Mouse (Mus musculus) heart, embryonic 12.5 days (tissue): ENCODE data around the gene Stk11ip. TPM values are rescaled to one million over a fixed set of nuclear protein-coding genes. Genes with fewer than 3 reads are reported as not detected.

Experiments used
- ATAC-seq: fragments of 200-750 bp; cut with Nextera tagmentation; 2 replicates; pipeline ENCODE4 v1.8.0; 2017; ENCODE audit warnings: moderate TSS enrichment, moderate library complexity; ENCODE audit not compliant: insufficient number of reproducible peaks, low FRiP score
- H3K27ac ChIP-seq: fragments of 300-500 bp; sonication (generic); 2 replicates; pipeline ENCODE4 v1.5.1; 2016; ENCODE audit warnings: mild to moderate bottlenecking, moderate library complexity; ENCODE audit not compliant: poor library complexity, severe bottlenecking
- H3K27me3 ChIP-seq: fragments of 300-500 bp; sonication (generic); replicated peaks from 2 replicates; pipeline ENCODE4 v1.6.1; 2016; ENCODE audit warnings: mild to moderate bottlenecking, moderate library complexity
- H3K36me3 ChIP-seq: fragments of 300-500 bp; sonication (generic); 2 replicates; pipeline ENCODE4 v1.6.1; 2016; ENCODE audit warnings: mild to moderate bottlenecking, moderate library complexity
- H3K4me1 ChIP-seq: fragments of 300-500 bp; sonication (generic); replicated peaks from 2 replicates; pipeline ENCODE4 v1.6.1; 2016; ENCODE audit warnings: mild to moderate bottlenecking
- H3K4me2 ChIP-seq: fragments of 300-500 bp; sonication (generic); 2 replicates; pipeline ENCODE4 v1.6.1; 2016; ENCODE audit warnings: mild to moderate bottlenecking, moderate library complexity
- H3K4me3 ChIP-seq: fragments of 300-500 bp; sonication (generic); 2 replicates; pipeline ENCODE4 v1.5.1; 2016; ENCODE audit warnings: mild to moderate bottlenecking
- H3K9ac ChIP-seq: fragments of 300-500 bp; sonication (generic); 2 replicates; pipeline ENCODE4 v1.6.1; 2016; ENCODE audit warnings: mild to moderate bottlenecking, moderate library complexity
- H3K9me3 ChIP-seq: fragments of 300-500 bp; sonication (generic); replicated peaks from 2 replicates; pipeline ENCODE4 v1.6.1; 2016; ENCODE audit warnings: mild to moderate bottlenecking, moderate library complexity
- WGBS: fragments of 180-500 bp; shearing (Covaris S2); methylation state at CpG from one replicate; pipeline ENCODE4 v1.1.7; 2016; 5-methylcytosine and 5-hydroxymethylcytosine counted together
- polyA plus RNA-seq: library from polyadenylated mRNA; unstranded; fragments of >200 nt; fragmentation: Nextera tagmentation; extraction: Ambion mirVana; gene quantifications from 2 replicates; pipeline ENCODE4 v1.2.1, GENCODE M21; 2016

Stk11ip gene
- polyA plus RNA-seq, 1 experiment from 2014 or later: 20.5 TPM

- Histone ChIP-seq H3K9ac (peak overlapping the region; percentile 96), H3K27ac (peak overlapping the region; percentile 52; the same call in 1 of the 2 replicates), H3K4me3 (peak overlapping the region; percentile 85), H3K27me3 (no peaks in the 10 kb centered on the region), H3K36me3 (peaks cover 32% of the 10 kb centered on the region), H3K9me3 (0 out of 2 replicates have a peak, but pooled peaks cover 3% of the 10 kb centered on the region), H3K4me2 (peak overlapping the region; percentile 77), H3K4me1 (peaks cover 39% of the 10 kb centered on the region)
- WGBS: 91% methylated on average over 13 of the region's 13 CpGs
- ATAC-seq: no peak
Measured at GRCm38 (mm10) chr1:75547351-75547750, 26.0 kb downstream of the Stk11ip start.

- no peak overlapping the region for H3K4me3 ChIP-seq
- no peaks in the 10 kb centered on the region for H3K27me3 ChIP-seq
- H3K4me1 ChIP-seq: peaks cover 39% of the 10 kb centered on the region
- H3K27ac ChIP-seq: no peak overlapping the region
- H3K9ac ChIP-seq: 0 out of 2 replicates have a peak overlapping the region, but pooled peaks have one; percentile 18
- WGBS: 92% methylated on average over 3 of the region's 3 CpGs
- no peak overlapping the region for H3K4me2 ChIP-seq
- H3K36me3 ChIP-seq: peaks cover 39% of the 10 kb centered on the region
- 0 out of 2 replicates have a peak, but pooled peaks cover under 1% of the 10 kb centered on the region for H3K9me3 ChIP-seq
- ATAC-seq: no peak
Measured at GRCm38 (mm10) chr1:75548083-75548482, 26.8 kb downstream of the Stk11ip start.

- WGBS: 79% methylated on average over 17 of the region's 17 CpGs
- Histone ChIP-seq H3K9ac (no peak overlapping the region), H3K4me1 (peaks cover 39% of the 10 kb centered on the region), H3K4me2 (no peak overlapping the region), H3K4me3 (no peak overlapping the region), H3K9me3 (no peaks in the 10 kb centered on the region), H3K36me3 (peaks cover 47% of the 10 kb centered on the region), H3K27ac (no peak overlapping the region; the same call in 1 of the 2 replicates), H3K27me3 (no peaks in the 10 kb centered on the region)
- ATAC-seq: no peak
Measured at GRCm38 (mm10) chr1:75548871-75549270, 27.5 kb downstream of the Stk11ip start.

GRCm38 (mm10) chr1:75549289-75550279 lies 28.3 kb downstream of the Stk11ip start:
- peaks cover 39% of the 10 kb centered on the region for H3K4me1 ChIP-seq
- no peak overlapping the region; the same call in 1 of the 2 replicates for H3K27ac ChIP-seq
- H3K27me3 ChIP-seq: no peaks in the 10 kb centered on the region
- WGBS: 54% methylated on average over 17 of the region's 17 CpGs
- no peak for ATAC-seq
- H3K9me3 ChIP-seq: no peaks in the 10 kb centered on the region
- no peak overlapping the region for H3K4me3 ChIP-seq
- H3K4me2 ChIP-seq: 0 out of 2 replicates have a peak overlapping the region, but pooled peaks have one; percentile 6
- H3K9ac ChIP-seq: no peak overlapping the region; the same call in 1 of the 2 replicates
- peaks cover 54% of the 10 kb centered on the region for H3K36me3 ChIP-seq

GRCm38 (mm10) chr1:75550586-75550985 lies 29.3 kb downstream of the Stk11ip start:
- Histone ChIP-seq H3K4me2 (no peak overlapping the region), H3K9ac (no peak overlapping the region), H3K9me3 (no peaks in the 10 kb centered on the region), H3K4me1 (peaks cover 36% of the 10 kb centered on the region), H3K27ac (no peak overlapping the region), H3K4me3 (no peak overlapping the region), H3K36me3 (peaks cover 64% of the 10 kb centered on the region), H3K27me3 (no peaks in the 10 kb centered on the region)
- ATAC-seq: no peak
- 79% methylated on average over 15 of the region's 15 CpGs for WGBS

GRCm38 (mm10) chr1:75555680-75556079 lies 34.4 kb downstream of the Stk11ip start:
- Histone ChIP-seq H3K9ac (no peak overlapping the region), H3K27ac (no peak overlapping the region), H3K27me3 (no peaks in the 10 kb centered on the region), H3K9me3 (no peaks in the 10 kb centered on the region), H3K4me2 (no peak overlapping the region), H3K4me3 (no peak overlapping the region), H3K4me1 (peaks cover 19% of the 10 kb centered on the region), H3K36me3 (peaks cover 71% of the 10 kb centered on the region)
- WGBS: 74% methylated on average over 7 of the region's 7 CpGs
- ATAC-seq: no peak

GRCm38 (mm10) chr1:75556143-75556781 lies 34.9 kb downstream of the Stk11ip start:
- Histone ChIP-seq H3K9ac (no peak overlapping the region), H3K4me1 (peaks cover 24% of the 10 kb centered on the region), H3K4me3 (no peak overlapping the region), H3K27me3 (no peaks in the 10 kb centered on the region), H3K36me3 (peaks cover 65% of the 10 kb centered on the region), H3K27ac (no peak overlapping the region), H3K9me3 (no peaks in the 10 kb centered on the region), H3K4me2 (no peak overlapping the region)
- ATAC-seq: no peak
- WGBS: 66% methylated on average over 9 of the region's 9 CpGs

- Histone ChIP-seq H3K4me1 (peaks cover 32% of the 10 kb centered on the region), H3K4me2 (no peak overlapping the region), H3K36me3 (peaks cover 57% of the 10 kb centered on the region), H3K27me3 (no peaks in the 10 kb centered on the region), H3K4me3 (no peak overlapping the region), H3K9ac (no peak overlapping the region), H3K27ac (no peak overlapping the region), H3K9me3 (no peaks in the 10 kb centered on the region)
- WGBS: 89% methylated on average over 7 of the region's 7 CpGs
- no peak for ATAC-seq
Measured at GRCm38 (mm10) chr1:75557041-75557440, 35.7 kb downstream of the Stk11ip start.

- Histone ChIP-seq H3K36me3 (peaks cover 42% of the 10 kb centered on the region), H3K4me2 (peak overlapping the region; percentile 60), H3K27ac (peak overlapping the region; percentile 93), H3K9ac (peak overlapping the region; percentile 51; the same call in 1 of the 2 replicates), H3K4me1 (peaks cover 34% of the 10 kb centered on the region), H3K27me3 (no peaks in the 10 kb centered on the region), H3K9me3 (0 out of 2 replicates have a peak, but pooled peaks cover 8% of the 10 kb centered on the region), H3K4me3 (no peak overlapping the region)
- WGBS: 72% methylated on average over 18 of the region's 18 CpGs
- no peak for ATAC-seq
Measured at GRCm38 (mm10) chr1:75558388-75559178, 37.3 kb downstream of the Stk11ip start.

- Histone ChIP-seq H3K27me3 (no peaks in the 10 kb centered on the region), H3K4me1 (peaks cover 34% of the 10 kb centered on the region), H3K4me2 (peak overlapping the region; percentile 60), H3K27ac (peak overlapping the region; percentile 93), H3K9ac (peak overlapping the region; percentile 51; the same call in 1 of the 2 replicates), H3K4me3 (peak overlapping the region; percentile 11; the same call in 1 of the 2 replicates), H3K9me3 (0 out of 2 replicates have a peak, but pooled peaks cover 8% of the 10 kb centered on the region), H3K36me3 (peaks cover 34% of the 10 kb centered on the region)
- ATAC-seq: peak; percentile 90
- WGBS: 4% methylated on average over 17 of the region's 17 CpGs
Measured at GRCm38 (mm10) chr1:75559212-75559925, 38.0 kb downstream of the Stk11ip start.
